Mouse (Mus musculus): ENCODE data around the gene Gng8. TPM values are rescaled to one million over a fixed set of nuclear protein-coding genes. Genes with fewer than 3 reads are reported as not detected.

Gng8 gene
- polyA plus RNA-seq, 1 experiment from 2014 or later = 10.8 TPM

GRCm38 (mm10) chr7:16875326-16875725, 16.3 kb upstream of the Gng8 start:
- no peak; the same call in 1 of the 2 replicates for ATAC-seq (ENCODE audit: insufficient read depth)
- Histone ChIP-seq H3K4me3 (ENCODE audit: low read depth, low read length) (peak overlapping the region; percentile 75), H3K9me3 (ENCODE audit: low read depth, low read length) (no peaks in the 10 kb centered on the region), H3K9ac (peak overlapping the region; percentile 75), H3K4me1 (ENCODE audit: insufficient read depth) (peaks cover 5% of the 10 kb centered on the region), H3K27ac (ENCODE audit: low read depth) (peak overlapping the region; percentile 80), H3K36me3 (ENCODE audit: insufficient read depth) (peaks cover 16% of the 10 kb centered on the region; the same call in 1 of the 2 replicates), H3K4me2 (peak overlapping the region; percentile 85), H3K27me3 (ENCODE audit: insufficient read depth, low read length) (no peaks in the 10 kb centered on the region)
- DNase-seq = no peak
- no peak for TF ChIP-seq CTCF (IDR thresholded peaks at IDR 0.05; ENCODE audit: low read depth)
- WGBS = 1% methylated on average over 34 of the region's 42 CpGs

DNA sequence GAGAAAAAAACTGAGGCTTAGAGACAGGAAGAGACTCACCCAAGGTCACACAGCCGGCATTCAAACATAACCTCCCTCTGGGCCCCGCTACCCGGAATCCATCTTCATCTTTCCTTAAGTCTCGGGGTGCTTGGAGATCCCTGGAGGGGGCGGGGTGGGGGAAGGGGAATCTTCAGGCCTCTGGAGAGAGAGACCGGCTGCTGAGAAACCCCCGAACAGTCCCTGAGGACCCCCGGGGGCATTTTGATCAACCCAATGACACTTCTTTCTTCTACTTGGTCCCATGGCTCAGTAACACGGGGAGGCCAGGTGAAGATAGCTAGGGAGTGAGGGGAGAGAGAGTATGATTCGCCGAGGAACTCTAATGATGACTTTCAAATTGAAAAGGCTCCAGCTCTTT, 15.6 kb upstream of the Gng8 start:
- Histone ChIP-seq H3K4me3 (ENCODE audit: low read depth, low read length) (peak overlapping the region; percentile 75), H3K36me3 (ENCODE audit: insufficient read depth) (peaks cover 20% of the 10 kb centered on the region; the same call in 1 of the 2 replicates), H3K9me3 (ENCODE audit: low read depth, low read length) (no peaks in the 10 kb centered on the region), H3K4me1 (ENCODE audit: insufficient read depth) (peaks cover 8% of the 10 kb centered on the region), H3K4me2 (peak overlapping the region; percentile 85), H3K27ac (ENCODE audit: low read depth) (peak overlapping the region; percentile 80), H3K27me3 (ENCODE audit: insufficient read depth, low read length) (no peaks in the 10 kb centered on the region), H3K9ac (peak overlapping the region; percentile 75)
- no peak for DNase-seq
- 13% methylated on average over 11 of the region's 11 CpGs for WGBS
- no peak for TF ChIP-seq CTCF (IDR thresholded peaks at IDR 0.05; ENCODE audit: low read depth)
- no peak for ATAC-seq (ENCODE audit: insufficient read depth)

- WGBS = 2% methylated on average over 13 of the region's 13 CpGs
- Histone ChIP-seq H3K27me3 (ENCODE audit: insufficient read depth, low read length) (no peaks in the 10 kb centered on the region), H3K9ac (peak overlapping the region; percentile 75), H3K4me2 (peak overlapping the region; percentile 85), H3K27ac (ENCODE audit: low read depth) (peak overlapping the region; percentile 80), H3K4me1 (ENCODE audit: insufficient read depth) (peaks cover 8% of the 10 kb centered on the region), H3K9me3 (ENCODE audit: low read depth, low read length) (no peaks in the 10 kb centered on the region), H3K4me3 (ENCODE audit: low read depth, low read length) (peak overlapping the region; percentile 75), H3K36me3 (ENCODE audit: insufficient read depth) (peaks cover 21% of the 10 kb centered on the region; the same call in 1 of the 2 replicates)
- ATAC-seq (ENCODE audit: insufficient read depth) (no peak), DNase-seq (peak; percentile 64)
- no peak for TF ChIP-seq CTCF (IDR thresholded peaks at IDR 0.05; ENCODE audit: low read depth)
Observed at GRCm38 (mm10) chr7:16876608-16877007, 15.0 kb upstream of the Gng8 start.

- WGBS = 69% methylated on average over 3 of the region's 3 CpGs
- ATAC-seq (ENCODE audit: insufficient read depth) = no peak
- Histone ChIP-seq H3K4me3 (ENCODE audit: low read depth, low read length) (no peak overlapping the region), H3K27ac (ENCODE audit: low read depth) (no peak overlapping the region), H3K9me3 (ENCODE audit: low read depth, low read length) (no peaks in the 10 kb centered on the region), H3K4me1 (ENCODE audit: insufficient read depth) (peaks cover 8% of the 10 kb centered on the region), H3K36me3 (ENCODE audit: insufficient read depth) (peaks cover 20% of the 10 kb centered on the region; the same call in 1 of the 2 replicates), H3K4me2 (no peak overlapping the region), H3K27me3 (ENCODE audit: insufficient read depth, low read length) (no peaks in the 10 kb centered on the region), H3K9ac (no peak overlapping the region)
- DNase-seq = peak; percentile 23
- TF ChIP-seq CTCF (IDR thresholded peaks at IDR 0.05; ENCODE audit: low read depth) = peak; percentile 21; the same call in 1 of the 2 replicates
Observed at GRCm38 (mm10) chr7:16877717-16878116, 13.9 kb upstream of the Gng8 start.

- ATAC-seq (ENCODE audit: insufficient read depth) = peak; percentile 53
- TF ChIP-seq CTCF (IDR thresholded peaks at IDR 0.05; ENCODE audit: low read depth) = no peak
- Histone ChIP-seq H3K27ac (ENCODE audit: low read depth) (peak overlapping the region; percentile 85), H3K27me3 (ENCODE audit: insufficient read depth, low read length) (0 out of 2 replicates have a peak, but pooled peaks cover 7% of the 10 kb centered on the region), H3K9ac (0 out of 2 replicates have a peak overlapping the region, but pooled peaks have one; percentile 9), H3K4me3 (ENCODE audit: low read depth, low read length) (no peak overlapping the region), H3K36me3 (ENCODE audit: insufficient read depth) (peaks cover 39% of the 10 kb centered on the region), H3K4me2 (peak overlapping the region; percentile 37), H3K4me1 (ENCODE audit: insufficient read depth) (peaks cover 8% of the 10 kb centered on the region), H3K9me3 (ENCODE audit: low read depth, low read length) (peaks cover 4% of the 10 kb centered on the region; the same call in 1 of the 2 replicates)
- DNase-seq = peak; percentile 86
- 22% methylated on average over 9 of the region's 9 CpGs for WGBS
Observed at GRCm38 (mm10) chr7:16879796-16880547, 11.6 kb upstream of the Gng8 start.

DNA sequence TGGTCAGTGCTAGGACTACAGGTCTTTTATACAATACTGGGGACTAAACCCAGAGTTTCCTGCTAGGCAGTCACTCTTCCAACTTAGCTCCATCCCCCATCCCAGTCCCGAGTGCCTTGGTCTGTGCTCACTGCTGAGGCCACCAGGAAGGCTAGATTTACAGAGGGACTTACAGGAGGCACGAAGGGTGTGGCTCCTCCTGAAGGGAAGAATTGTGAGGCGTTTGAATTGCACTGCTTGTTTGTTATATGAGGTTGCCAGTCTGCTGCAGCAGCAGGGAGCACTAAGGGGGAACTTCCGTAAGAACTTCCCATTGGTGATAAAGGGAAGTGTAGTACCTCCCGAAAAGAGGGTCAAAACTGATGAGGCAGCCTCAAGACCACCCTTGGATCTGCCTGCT, 11.0 kb upstream of the Gng8 start:
- Histone ChIP-seq H3K9me3 (ENCODE audit: low read depth, low read length) (peaks cover 9% of the 10 kb centered on the region), H3K4me2 (peak overlapping the region; percentile 37), H3K4me3 (ENCODE audit: low read depth, low read length) (no peak overlapping the region), H3K9ac (0 out of 2 replicates have a peak overlapping the region, but pooled peaks have one; percentile 9), H3K27ac (ENCODE audit: low read depth) (peak overlapping the region; percentile 85), H3K36me3 (ENCODE audit: insufficient read depth) (peaks cover 45% of the 10 kb centered on the region), H3K4me1 (ENCODE audit: insufficient read depth) (peaks cover 8% of the 10 kb centered on the region), H3K27me3 (ENCODE audit: insufficient read depth, low read length) (peaks cover 11% of the 10 kb centered on the region)
- WGBS = 32% methylated on average over 5 of the region's 5 CpGs
- ATAC-seq (ENCODE audit: insufficient read depth) = no peak
- DNase-seq = no peak
- TF ChIP-seq CTCF (IDR thresholded peaks at IDR 0.05; ENCODE audit: low read depth) = no peak

GRCm38 (mm10) chr7:16883162-16883561, 8.4 kb upstream of the Gng8 start:
- H3K9me3 ChIP-seq (ENCODE audit: low read depth, low read length) = peaks cover 18% of the 10 kb centered on the region
- TF ChIP-seq CTCF (IDR thresholded peaks at IDR 0.05; ENCODE audit: low read depth) = no peak
- peaks cover 71% of the 10 kb centered on the region for H3K36me3 ChIP-seq (ENCODE audit: insufficient read depth)
- H3K4me3 ChIP-seq (ENCODE audit: low read depth, low read length) = no peak overlapping the region
- DNase-seq (no peak), ATAC-seq (ENCODE audit: insufficient read depth) (no peak)
- H3K4me2 ChIP-seq = no peak overlapping the region
- peaks cover 4% of the 10 kb centered on the region for H3K4me1 ChIP-seq (ENCODE audit: insufficient read depth)
- H3K27me3 ChIP-seq (ENCODE audit: insufficient read depth, low read length) = peaks cover 16% of the 10 kb centered on the region
- 91% methylated on average over 6 of the region's 6 CpGs for WGBS
- no peak overlapping the region for H3K27ac ChIP-seq (ENCODE audit: low read depth)
- H3K9ac ChIP-seq = no peak overlapping the region

Data from lung, embryonic 14.5 days (tissue).